Mouse (Mus musculus) forebrain, embryonic 11.5 days (tissue): ENCODE measurements around the gene Cdh12. TPM values are rescaled to one million over a fixed set of nuclear protein-coding genes. Genes with fewer than 3 reads are reported as not detected.

ENCODE experiments used
- ATAC-seq: fragments of 200-750 bp; cut with Nextera tagmentation; replicated peaks from 2 replicates; pipeline ENCODE4 v1.8.0; 2017; ENCODE audit warnings: moderate TSS enrichment; ENCODE audit not compliant: low FRiP score
- DNase-seq: peaks from one replicate; pipeline ENCODE4 v3.0.0-alpha.2; 2017; ENCODE audit warnings: low spot score
- H3K27ac ChIP-seq: fragments of 300-500 bp; sonication (generic); 2 replicates; pipeline ENCODE4 v1.5.1; 2014; ENCODE audit warnings: low read depth, low read length
- H3K27me3 ChIP-seq: fragments of 300-500 bp; sonication (generic); 2 replicates; pipeline ENCODE4 v1.6.1; 2014; ENCODE audit warnings: mild to moderate bottlenecking, low read length, mixed read lengths; ENCODE audit not compliant: control insufficient read depth, insufficient read depth
- H3K36me3 ChIP-seq: fragments of 300-500 bp; sonication (generic); 2 replicates; pipeline ENCODE4 v1.6.1; 2014; ENCODE audit warnings: mild to moderate bottlenecking, low read length, moderate library complexity, mixed read lengths; ENCODE audit not compliant: control insufficient read depth, insufficient read depth
- H3K4me1 ChIP-seq: fragments of 300-500 bp; sonication (generic); replicated peaks from 2 replicates; pipeline ENCODE4 v1.6.1; 2014; ENCODE audit warnings: low read length, mixed read lengths; ENCODE audit not compliant: control insufficient read depth, insufficient read depth
- H3K4me2 ChIP-seq: fragments of 300-500 bp; sonication (generic); 2 replicates; pipeline ENCODE4 v1.6.1; 2014; ENCODE audit warnings: low read depth, mild to moderate bottlenecking, low read length, moderate library complexity, mixed read lengths; ENCODE audit not compliant: severe bottlenecking
- H3K4me3 ChIP-seq: fragments of 300-500 bp; sonication (generic); 2 replicates; pipeline ENCODE4 v1.5.1; 2014; ENCODE audit warnings: low read depth, low read length
- H3K9ac ChIP-seq: fragments of 300-500 bp; sonication (generic); 2 replicates; pipeline ENCODE4 v1.6.1; 2014; ENCODE audit warnings: low read length
- H3K9me3 ChIP-seq: fragments of 300-500 bp; sonication (generic); 2 replicates; pipeline ENCODE4 v1.6.1; 2016; ENCODE audit warnings: low read length, mixed read lengths; ENCODE audit not compliant: control insufficient read depth
- WGBS: fragments of 180-500 bp; shearing (Covaris S2); extraction: QIAGEN DNeasy Blood & Tissue Kit; methylation state at CpG from one replicate; pipeline ENCODE4 v1.1.7; 2014; 5-methylcytosine and 5-hydroxymethylcytosine counted together
- microRNA-seq: library from miRNA; unstranded; fragments of <30 nt; microRNA quantifications from one replicate; pipeline ENCODE4, GENCODE M21; 2016; ENCODE audit not compliant: insufficient number of aligned reads
- polyA plus RNA-seq: library from polyadenylated mRNA; unstranded; fragments of >200 nt; fragmentation: Nextera tagmentation; extraction: Ambion mirVana; gene quantifications from 2 replicates; pipeline ENCODE4 v1.2.1, GENCODE M21; 2014

The Cdh12 gene
- polyA plus RNA-seq, 1 experiment from 2014 or later: 0.17 TPM

- Histone ChIP-seq H3K4me2 (no peak overlapping the region), H3K27me3 (no peaks in the 10 kb centered on the region), H3K4me3 (no peak overlapping the region), H3K4me1 (no peaks in the 10 kb centered on the region), H3K27ac (no peak overlapping the region), H3K36me3 (no peaks in the 10 kb centered on the region), H3K9ac (no peak overlapping the region), H3K9me3 (no peaks in the 10 kb centered on the region)
- 71% methylated on average over 4 of the region's 4 CpGs for WGBS
- ATAC-seq (no peak), DNase-seq (no peak)
Observed at GRCm38 (mm10) chr15:21530804-21531203, 1081.7 kb downstream of the Cdh12 start.

DNA sequence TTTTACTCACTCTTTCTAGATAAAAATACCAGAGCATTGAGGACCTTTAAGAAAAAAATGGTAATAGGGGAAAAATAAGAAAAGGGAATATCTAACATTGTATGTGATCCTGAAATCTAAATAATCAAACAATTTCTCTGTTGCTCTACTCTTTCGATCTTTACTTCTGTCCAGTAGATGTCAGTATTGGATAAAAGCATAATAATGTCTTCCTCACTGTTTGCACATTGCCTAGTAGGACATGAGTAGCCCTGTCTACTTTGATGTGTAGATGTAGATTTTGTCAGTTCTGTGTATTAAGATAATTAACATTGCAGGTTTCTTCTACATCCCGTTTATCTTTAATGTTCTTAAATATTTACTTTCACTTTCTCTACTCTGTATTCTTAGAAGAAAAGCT, 1087.8 kb downstream of the Cdh12 start:
- 64% methylated on average over 2 of the region's 2 CpGs for WGBS
- ATAC-seq: no peak

GRCm38 (mm10) chr15:21544786-21545185, 1095.7 kb downstream of the Cdh12 start:
- Histone ChIP-seq H3K9ac (no peak overlapping the region), H3K4me1 (no peaks in the 10 kb centered on the region), H3K36me3 (no peaks in the 10 kb centered on the region)

More for the DNA sequence above, 1087.8 kb downstream of the Cdh12 start:
- H3K36me3 ChIP-seq: no peaks in the 10 kb centered on the region
- no peak overlapping the region for H3K9ac ChIP-seq
- H3K4me3 ChIP-seq: no peak overlapping the region
- DNase-seq: no peak
- no peak overlapping the region for H3K27ac ChIP-seq
- no peak overlapping the region for H3K4me2 ChIP-seq
- no peaks in the 10 kb centered on the region for H3K4me1 ChIP-seq
- H3K27me3 ChIP-seq: no peaks in the 10 kb centered on the region
- H3K9me3 ChIP-seq: no peaks in the 10 kb centered on the region

GRCm38 (mm10) chr15:21555981-21556380, 1106.9 kb downstream of the Cdh12 start:
- no peaks in the 10 kb centered on the region for H3K36me3 ChIP-seq
- no peaks in the 10 kb centered on the region for H3K27me3 ChIP-seq
- no peaks in the 10 kb centered on the region for H3K4me1 ChIP-seq
- no peak overlapping the region for H3K4me2 ChIP-seq
- no peak overlapping the region for H3K4me3 ChIP-seq
- 91% methylated on average over 4 of the region's 4 CpGs for WGBS
- H3K9me3 ChIP-seq: no peaks in the 10 kb centered on the region
- H3K27ac ChIP-seq: no peak overlapping the region
- DNase-seq (no peak), ATAC-seq (no peak)
- H3K9ac ChIP-seq: no peak overlapping the region

More at GRCm38 (mm10) chr15:21544786-21545185, 1095.7 kb downstream of the Cdh12 start:
- H3K4me2 ChIP-seq: no peak overlapping the region
- H3K27ac ChIP-seq: no peak overlapping the region
- H3K4me3 ChIP-seq: no peak overlapping the region
- no peaks in the 10 kb centered on the region for H3K9me3 ChIP-seq
- no peaks in the 10 kb centered on the region for H3K27me3 ChIP-seq
- ATAC-seq (no peak), DNase-seq (no peak)
- WGBS: 93% methylated on average over 2 of the region's 2 CpGs

- Histone ChIP-seq H3K9ac (no peak overlapping the region), H3K36me3 (no peaks in the 10 kb centered on the region), H3K4me2 (no peak overlapping the region), H3K27ac (no peak overlapping the region), H3K4me3 (no peak overlapping the region), H3K9me3 (no peaks in the 10 kb centered on the region), H3K4me1 (no peaks in the 10 kb centered on the region), H3K27me3 (no peaks in the 10 kb centered on the region)
- DNase-seq: no peak
- 89% methylated on average over 5 of the region's 5 CpGs for WGBS
- ATAC-seq: no peak
Observed at GRCm38 (mm10) chr15:21566314-21567051, 1117.4 kb downstream of the Cdh12 start.

- Histone ChIP-seq H3K36me3 (no peaks in the 10 kb centered on the region), H3K9ac (no peak overlapping the region), H3K27me3 (no peaks in the 10 kb centered on the region), H3K4me2 (no peak overlapping the region), H3K9me3 (no peaks in the 10 kb centered on the region), H3K4me1 (no peaks in the 10 kb centered on the region), H3K27ac (no peak overlapping the region), H3K4me3 (no peak overlapping the region)
- ATAC-seq (no peak), DNase-seq (no peak)
- 56% methylated on average over 4 of the region's 4 CpGs for WGBS
Observed at GRCm38 (mm10) chr15:21604510-21604909, 1155.4 kb downstream of the Cdh12 start.

Small RNAs within 50 kb of the gene (microRNA-seq; reads per million reads assigned to microRNA genes)
- gene Gm27397: not detected

Other genes starting within 250 kb of the Cdh12 start
- gene Acot10, start 217.5 kb downstream of the Cdh12 start, polyA plus RNA-seq: not detected in 2 replicates